Mouse (Mus musculus) left cerebral cortex, adult 9 months (tissue): Measurements from ENCODE around the gene Mettl13.
A peak's percentile ranks its signal among the peaks of the same experiment; 100 is the strongest.

Experiments
- DNase-seq, 2 experiments: peaks; one replicate each; pipeline ENCODE4 v3.0.0; 2022; ENCODE audit warnings: low spot score in 2 of 2

The Mettl13 gene

DNA sequence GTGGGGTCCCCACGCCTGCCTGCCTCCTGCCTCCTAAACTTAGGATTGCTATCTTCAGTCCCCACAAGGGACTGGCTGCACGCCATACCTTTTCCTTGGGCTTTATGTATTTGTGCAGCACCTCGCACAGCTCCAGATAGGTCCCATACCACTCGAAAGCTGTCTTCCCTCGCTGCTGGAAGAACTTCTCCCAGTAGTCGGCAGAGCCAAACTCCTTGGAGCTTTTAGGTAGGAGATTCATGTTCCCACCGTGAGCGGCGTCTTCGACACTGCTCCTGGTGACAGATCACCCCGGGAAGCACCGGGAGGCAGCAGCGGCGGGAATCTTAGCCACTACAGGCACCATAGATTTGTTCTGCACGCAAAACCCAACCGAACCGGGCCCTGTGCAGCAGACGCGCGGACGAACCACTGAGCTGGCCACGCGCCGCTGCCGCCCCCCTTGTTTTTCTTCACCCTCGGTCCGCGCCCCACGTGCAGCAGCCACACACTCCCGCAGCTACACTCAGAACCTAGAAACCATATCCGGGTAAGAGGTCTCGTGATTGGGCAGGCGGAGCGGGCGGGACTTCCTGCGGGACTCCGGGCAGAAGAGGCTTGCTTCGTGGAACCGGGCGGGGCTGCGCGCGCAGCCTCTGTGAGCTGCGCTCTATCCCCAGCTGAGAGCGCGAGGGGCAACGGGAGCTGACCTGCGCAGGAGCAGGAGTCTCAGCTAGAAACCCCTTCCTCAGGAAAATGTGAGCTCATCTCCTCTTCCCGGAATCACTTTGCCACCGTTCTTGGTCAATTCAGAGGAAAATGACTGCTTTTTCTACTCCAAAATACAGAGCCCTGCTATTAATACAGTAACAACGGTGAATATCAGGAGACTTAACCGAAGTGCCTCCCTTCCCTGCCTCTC lies at the start of gene Mettl13:
TSS of gene Mettl13 (minus strand) at position 536 of the 901 bp plus-strand sequence.
- peak; percentile 66 to 87 for DNase-seq

DNA sequence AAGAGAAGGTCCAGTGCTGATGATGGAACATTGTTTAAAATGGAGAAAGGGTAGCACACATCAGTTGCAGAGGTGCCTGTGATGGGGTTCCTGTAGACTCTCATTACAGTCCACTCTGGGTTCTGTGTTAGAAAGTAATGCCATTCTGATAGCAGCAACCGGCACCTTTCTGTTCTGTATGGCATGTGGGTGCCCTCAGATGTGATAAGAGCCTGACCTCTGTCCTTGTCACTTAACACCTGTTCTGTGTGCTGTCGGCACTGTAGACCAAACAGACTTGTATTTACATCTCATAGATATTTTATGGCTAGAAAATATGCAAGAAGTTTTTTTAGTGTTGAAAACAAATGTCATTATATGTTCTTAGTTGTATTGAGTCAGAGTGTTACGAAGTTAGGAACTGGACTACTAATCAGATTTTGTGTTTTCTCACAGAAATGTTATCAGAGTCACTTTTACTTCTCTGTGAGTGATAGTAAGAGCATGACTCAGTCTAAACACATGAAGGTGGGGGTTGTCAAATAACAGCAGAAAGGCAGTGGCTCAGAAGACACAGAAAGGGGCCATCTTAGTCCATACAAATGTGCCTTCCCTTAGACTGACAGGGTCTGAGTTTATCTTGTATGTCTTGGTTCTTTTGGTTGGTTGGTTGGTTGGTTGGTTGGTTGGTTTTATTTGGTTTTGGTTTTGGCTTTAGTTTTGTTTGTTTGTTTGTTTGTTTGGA lies 49.2 kb upstream of the Mettl13 start:
- DNase-seq, result no peak

DNA sequence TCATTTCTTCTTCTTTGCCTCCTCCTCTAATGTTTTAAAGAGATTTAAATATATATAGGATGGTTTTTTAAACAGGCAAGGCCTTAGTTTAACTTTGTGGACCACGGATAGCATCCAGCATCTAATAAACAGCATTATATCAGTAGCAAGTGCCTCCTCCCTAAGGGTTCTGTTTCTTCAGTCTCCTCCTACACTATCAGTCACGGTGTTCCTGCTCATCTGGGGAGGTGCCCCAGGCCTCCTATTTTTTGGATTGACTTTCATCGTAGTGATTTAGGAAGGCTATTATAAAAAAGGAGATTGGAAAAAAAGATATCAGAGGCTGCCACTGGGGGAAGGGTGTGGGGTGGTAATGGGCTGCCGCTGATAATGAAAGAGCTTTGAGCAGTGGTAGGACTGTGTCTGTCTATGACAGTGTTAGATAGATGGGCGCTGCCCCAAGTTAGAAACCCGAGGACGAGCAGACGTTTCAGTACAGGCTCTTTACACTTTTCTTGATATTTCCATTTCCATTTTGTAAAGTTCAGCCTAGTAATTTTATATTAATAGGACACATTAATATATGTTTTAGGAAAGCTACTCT lies 42.2 kb upstream of the Mettl13 start:
- no peak for DNase-seq

DNA sequence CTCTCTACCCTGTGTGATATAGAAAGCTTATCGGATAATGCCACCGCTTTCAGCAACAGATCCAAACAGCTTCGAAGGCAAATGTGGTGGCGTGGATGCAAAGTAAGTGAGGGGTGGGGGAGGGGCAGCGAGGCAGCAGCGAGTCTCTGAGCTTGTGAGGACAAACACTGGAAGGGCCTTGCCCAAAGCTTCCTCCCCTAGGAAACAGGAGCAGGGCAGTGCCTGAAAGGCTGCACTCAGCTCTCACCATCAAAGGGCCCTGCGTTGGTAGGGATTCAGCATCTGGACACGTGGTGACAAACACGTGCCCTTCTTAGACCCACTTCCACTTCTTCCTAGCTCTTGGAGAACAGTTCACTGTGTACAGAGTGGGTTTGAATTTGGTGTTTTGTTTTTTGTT lies 41.1 kb upstream of the Mettl13 start:
- no peak for DNase-seq

DNA sequence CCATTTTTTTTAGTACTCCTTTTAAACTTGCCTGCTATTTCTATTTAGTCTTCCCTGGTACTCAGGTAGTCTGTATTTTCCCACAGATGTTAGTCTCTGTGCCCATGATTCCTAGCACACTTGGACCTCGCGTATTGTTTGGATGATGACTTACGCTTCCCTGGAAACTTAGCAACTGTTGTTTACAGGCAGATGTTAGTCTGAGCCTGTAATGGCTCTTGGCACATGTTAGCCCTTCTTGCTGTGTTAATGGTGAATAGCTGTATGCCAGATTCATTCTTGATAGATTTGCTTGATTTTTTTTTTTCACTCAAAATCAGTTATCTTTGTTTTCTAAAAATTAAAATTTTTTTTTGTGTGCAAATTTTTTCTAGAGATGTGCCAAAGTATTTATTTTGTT lies 40.3 kb upstream of the Mettl13 start:
- DNase-seq, result no peak

DNA sequence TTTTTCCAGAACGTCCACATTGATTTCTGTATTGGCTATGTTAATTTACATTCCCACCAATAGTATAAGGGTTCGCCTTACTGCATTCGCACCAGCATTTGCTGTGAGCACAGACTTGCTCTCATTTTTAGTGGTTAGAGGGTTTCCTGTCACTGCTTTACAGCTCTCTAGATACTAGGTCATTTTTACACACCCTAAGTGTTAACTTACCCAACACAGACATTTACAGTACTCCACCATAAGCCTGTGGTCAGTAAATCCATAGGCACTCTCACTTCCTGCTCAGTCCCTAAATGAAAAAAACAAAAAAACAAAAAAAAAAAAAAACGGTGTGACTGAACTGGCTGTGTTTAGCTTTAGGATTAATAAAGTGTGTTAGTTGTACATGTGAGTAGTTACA lies 37.9 kb upstream of the Mettl13 start:
- no peak for DNase-seq

DNA sequence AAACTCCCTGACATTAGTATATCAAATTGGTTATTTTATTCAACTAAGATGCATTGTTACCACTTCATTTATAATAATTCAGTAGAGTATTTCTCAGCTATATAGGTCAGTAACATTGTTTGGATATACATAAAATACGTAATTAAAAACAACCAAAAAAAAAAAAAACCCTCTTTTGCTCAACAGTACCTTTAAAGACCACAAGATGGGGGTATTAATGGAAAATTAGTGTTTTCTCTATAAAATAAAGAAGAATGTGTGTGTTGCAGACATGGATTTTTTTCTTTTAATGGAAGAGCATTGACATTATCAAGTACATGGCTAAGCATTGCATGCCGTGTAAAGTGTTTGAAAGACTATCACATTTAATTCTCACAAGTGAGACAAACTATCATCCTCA lies 34.5 kb upstream of the Mettl13 start:
- DNase-seq, result no peak

DNA sequence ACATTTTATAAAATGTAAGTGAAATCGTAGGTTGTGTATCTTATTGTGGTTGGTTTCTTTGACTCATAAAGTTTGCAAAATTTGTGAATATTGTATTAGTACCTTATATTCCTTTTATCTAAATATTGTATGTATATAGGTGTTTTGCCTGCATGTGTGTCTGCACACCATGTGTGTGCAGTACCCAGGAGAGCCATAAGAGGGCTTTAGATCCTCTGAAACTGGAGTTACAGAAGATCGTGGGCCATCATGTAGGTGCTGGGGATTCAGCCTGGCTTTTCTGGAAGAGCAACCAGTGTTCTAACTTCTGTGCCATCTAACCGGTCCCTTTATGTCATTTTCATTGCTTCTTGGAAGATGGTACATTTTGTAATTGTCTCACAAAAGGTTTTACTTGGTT lies 26.7 kb upstream of the Mettl13 start:
- no peak for DNase-seq

DNA sequence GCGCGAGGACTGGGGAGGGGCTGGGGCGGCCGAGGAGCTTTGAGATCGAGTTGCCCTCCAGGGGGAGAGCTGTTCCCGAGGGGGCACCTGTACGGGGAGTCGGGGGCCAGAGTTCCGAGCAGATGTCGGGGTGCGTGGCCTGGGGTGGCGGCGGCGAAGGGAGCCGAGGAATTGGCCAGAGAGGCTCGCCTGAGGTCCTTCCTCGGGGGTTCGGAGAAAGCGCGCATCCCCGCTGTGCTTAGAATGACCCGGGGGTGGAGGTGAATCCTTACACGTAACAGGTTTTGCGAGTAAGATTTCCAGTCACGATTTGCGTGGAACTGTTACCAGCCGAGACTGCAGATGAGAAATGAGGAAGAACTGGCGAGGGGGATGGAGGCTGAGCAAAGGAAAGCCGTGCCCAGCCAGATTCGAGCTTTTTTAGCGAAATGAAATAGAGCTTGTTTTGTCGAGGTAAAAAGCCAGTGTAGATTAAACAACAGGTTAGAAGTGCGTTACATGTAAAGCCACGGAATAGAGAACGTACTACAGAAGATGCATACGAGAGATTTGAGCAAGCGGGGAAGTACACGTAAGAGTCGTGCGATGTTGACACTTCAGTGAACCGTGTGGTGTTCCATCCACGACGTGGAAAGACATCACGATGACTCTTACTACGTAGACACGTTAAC lies 22.7 kb upstream of the Mettl13 start:
- peak; percentile 25 to 68 for DNase-seq

DNA sequence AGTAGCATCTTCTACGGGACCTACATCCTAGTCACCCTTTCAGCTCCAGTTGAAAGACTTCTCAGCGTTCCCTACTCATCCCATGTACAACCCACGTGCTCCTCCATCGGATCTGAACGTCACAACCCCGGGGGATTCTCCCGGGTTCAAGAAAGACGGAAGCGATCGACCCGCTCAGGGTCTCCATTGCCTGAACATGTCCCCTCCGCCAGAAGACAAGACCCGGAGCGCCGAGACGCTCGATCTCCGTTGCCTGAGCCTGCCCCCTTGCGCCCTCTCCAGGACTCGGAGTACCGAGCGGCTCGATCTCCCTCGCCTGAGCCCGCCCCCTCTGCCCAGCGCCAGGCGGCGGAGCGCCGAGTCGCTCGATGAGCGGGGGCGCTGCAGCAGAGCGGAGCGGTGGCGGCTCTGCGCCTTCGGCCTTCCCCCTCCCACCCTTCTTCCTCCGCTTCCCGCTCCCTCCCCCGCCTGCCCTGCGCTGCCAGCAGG lies 22.0 kb upstream of the Mettl13 start, which contains the start of gene Vamp4:
TSS of gene Vamp4 (plus strand) at position 256 of the 489 bp plus-strand sequence.
- DNase-seq, result peak; percentile 81 to 90

DNA sequence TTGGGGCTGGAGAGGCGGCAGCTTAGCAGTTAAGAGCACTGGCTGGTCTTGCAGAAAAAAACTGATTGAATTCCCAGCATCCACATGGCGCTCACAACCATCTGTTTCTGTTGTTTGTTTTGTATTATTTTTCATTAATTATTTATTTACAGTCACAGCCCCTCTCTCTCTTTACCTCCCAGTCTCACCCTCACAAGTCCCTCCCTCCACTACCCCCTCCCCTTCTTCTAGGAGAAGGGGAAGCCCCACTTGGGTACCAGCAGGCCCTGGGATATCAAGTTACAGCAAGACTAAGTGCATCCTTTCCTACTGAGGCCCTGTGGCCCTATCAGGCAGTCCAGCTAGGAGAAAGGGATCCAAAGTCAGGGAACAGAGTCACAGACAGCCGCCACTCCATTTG lies 19.0 kb upstream of the Mettl13 start:
- no peak for DNase-seq

DNA sequence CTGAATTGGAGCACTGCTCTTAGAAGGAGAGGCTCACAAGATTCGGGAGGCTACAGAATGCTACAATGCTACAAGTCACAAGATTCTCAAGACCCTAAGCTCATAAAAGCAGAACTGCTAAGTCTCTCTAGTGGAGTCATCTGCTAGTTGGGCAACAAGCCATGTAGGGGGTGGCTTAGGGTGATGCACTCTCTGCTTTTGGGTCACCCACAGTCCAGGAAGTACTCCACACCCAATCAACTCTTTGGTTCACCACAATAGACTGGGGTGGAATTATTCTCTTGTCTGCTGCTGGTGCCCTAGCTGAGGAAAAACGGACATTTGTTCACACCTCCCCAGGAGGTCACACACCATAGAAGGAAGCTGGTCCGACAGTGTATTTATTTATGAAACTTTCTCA lies 16.6 kb upstream of the Mettl13 start:
- no peak for DNase-seq

DNA sequence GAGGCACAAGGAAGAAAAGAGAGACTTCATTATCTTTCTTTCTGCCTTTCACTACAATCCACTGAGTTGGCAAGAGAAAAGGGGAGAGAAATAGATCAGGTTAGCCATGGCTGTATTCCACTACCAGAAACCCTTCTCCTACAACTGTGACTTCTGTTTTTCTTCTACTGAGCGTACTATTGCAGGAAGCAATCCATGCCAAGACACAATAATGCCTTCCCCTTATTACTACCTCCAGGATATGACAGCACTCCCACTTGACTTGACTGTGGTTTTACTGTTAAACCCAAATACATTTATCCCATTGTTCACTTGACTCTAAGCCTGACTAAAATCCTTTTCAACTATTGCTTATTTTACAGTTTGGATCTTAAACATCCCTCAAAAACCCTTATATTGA lies 14.9 kb upstream of the Mettl13 start:
- DNase-seq, result no peak

DNA sequence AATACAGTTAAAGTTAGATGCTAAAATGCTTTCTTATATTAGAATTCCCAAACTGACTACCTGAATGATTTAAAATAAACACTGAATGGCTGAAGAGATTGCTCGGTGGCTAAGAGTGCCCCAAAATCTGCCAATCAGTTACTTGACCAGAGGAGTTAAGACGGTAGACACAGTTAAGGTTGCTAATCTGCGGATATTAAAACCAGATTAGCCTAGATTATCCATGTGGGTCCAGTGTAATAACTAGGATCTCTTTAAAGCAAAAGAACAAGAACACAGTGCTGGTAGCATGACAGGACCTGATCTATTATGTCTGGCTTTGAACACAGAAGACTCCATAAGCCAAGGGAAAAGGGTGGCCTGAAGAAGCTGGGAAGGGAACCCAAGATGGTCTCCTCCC lies 5.8 kb upstream of the Mettl13 start:
- DNase-seq, result no peak

DNA sequence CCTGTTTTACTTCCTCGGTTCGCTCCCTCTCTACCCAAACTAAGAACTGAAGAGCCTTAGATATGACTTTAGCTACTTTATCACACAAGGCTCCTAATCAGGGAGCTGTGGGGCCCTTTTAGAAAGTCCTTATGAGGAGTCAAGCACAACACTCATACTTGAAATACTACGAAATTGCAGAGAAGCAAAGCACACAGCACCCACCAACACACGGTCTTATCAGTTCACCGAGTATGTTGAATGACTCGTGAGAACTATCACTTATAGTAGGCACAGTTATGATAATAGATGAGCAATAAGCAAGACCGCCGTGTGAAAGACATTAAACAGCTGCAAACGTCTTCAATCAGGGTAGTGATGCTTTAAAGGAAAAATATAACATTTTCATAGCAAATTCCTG lies 4.6 kb upstream of the Mettl13 start:
- DNase-seq, result no peak

DNA sequence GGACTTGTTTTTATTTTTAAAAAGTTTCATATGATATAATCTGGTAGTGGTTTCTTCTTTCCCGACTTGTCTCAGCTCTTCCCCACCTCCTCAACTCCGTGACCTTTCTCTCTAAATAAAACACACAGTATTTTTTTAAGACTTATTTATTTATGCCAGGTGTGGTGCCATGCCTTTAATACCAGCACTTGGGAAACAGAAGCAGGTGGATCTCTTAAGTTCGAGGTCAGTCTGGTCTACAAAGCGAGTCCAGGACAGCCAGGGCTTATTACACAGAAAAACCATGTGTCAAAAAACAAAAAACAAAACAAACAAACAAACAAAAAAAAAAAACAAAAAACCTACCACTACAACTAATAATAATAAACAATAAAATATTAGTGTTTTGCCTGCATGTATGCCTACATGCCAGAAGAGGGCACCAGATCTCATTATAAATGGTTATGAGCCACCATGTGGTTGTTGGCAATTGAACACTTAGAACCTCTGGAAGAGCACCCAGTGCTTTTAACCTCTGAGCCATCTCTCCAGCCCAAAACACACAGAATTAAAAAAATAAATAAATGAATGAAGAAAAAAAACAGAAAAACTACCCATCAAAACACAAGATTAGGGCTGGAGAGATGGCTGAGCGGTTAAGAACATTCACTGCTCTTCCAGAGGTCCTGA lies 1.4 kb upstream of the Mettl13 start:
- DNase-seq, result no peak

DNA sequence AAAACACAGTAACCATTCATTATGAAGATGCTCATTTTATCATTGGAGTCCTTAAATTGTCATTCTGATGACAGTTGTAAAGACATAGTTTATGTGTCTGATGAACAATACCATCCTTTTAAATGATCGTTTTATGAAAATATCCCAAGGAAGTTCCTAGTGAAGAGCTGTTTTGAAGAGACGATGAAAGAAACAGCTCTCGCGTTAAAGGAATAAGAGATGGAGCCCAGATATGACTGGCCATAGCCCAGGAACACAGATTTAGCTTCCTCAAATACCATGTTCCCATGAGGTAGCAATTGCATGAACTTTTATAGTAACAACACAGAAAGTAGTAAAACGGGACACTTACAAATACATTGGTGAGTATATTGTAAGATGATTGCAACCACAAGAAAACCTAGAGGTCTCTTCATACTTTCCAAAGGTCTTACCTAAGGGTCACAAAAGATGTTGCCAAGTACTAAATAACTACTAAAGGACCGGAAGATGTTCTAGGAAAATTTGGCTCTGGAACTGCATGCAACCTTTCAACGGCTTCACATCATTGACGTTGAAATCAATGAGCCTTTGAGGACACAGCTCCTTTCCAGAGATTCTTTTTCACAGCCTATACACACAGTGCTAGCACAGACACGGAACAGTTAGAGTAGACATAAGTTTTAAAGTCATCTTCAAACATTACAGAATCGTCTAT lies 714 bp upstream of the Mettl13 start:
- no peak for DNase-seq

DNA sequence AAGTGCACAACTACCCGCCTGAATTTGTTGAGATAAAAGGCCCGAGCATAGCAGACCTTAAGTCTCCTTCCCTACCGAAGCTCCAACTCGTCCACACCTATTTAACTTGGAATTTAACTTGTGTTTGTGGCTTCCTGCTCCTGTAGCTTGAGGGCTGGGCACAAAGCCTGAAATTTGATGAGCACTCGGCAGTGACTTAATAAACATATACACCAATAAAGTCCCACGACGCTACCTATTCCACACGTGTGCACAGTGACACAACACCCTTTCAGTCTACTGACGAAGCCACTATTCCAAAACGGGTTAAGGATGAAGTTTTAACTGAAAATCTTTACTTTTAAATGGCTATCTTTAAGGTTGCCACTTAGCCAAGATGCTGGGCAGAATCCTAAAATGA lies 744 bp downstream of the Mettl13 start:
- no peak for DNase-seq

DNA sequence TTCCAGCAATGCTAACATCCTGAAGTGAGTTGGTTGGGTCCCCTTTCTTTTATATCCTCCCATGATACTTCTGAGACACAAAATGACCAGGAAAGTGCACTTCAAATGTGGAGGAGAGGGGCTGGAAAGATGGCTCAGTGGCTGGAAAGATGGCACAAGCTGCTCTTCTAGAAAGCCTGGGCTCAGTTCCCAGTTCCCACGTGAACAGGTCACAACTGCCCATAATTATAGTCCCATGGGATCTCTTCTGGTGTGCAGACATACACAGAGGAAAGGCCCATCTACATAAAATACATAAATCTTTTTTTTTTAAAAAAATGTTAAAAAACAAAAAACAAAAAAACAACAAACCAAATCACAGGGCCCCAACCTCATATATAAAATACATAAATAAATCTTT lies 5.1 kb downstream of the Mettl13 start:
- DNase-seq, result no peak

DNA sequence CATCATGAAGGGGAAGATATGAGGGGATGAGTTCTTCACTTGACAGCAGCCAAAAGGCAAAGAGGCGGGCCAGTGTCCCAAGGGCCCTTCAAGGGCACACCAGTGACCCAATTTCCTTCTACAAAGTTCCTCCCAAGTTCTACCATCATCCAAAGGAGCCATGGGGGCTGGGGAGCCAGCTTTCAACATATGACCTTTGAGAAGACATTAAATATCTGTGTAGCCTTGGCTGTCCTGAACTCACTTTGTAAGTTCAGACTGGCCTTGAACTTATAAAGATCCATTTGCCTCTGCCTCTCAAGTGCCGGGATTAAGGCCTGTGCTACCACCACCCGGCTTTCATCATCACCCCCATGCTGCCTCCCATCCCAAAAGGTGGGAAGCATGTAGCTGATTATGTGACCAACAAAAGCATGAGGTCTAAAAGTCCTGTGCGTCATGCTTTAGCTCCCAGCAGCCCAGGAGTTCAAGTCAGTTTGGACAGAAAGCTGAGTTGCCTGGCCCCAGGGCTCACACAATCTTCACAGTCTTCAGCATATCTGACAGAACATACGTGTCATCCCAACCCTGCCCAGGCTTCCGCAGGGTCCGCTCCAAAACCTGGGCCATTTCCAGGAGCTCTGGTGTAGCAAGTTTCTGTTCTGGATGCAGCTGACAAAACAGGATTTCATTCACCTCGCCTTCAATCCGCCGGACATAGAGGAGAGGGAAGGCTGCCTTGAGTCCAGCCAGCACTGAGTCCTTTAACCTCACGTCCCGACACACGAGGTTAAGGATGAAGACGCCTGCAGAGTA lies 14.4 kb downstream of the Mettl13 start:
- DNase-seq, result no peak
